Mouse (Mus musculus) bone marrow, adult 2 months (tissue): ENCODE measurements around the gene Krt76.

Source experiments
- CTCF ChIP-seq: fragments of 200-500 bp; IDR thresholded peaks from 2 replicates; pipeline ENCODE4 v1.5.1; 2011; ENCODE audit warnings: low read length, control low read depth; ENCODE audit not compliant: control insufficient read depth, insufficient read depth
- POLR2A ChIP-seq: fragments of 200-500 bp; IDR thresholded peaks from 2 replicates; pipeline ENCODE4 v1.6.1; 2011; ENCODE audit warnings: low read depth, mild to moderate bottlenecking, control low read depth, low read length, borderline replicate concordance; ENCODE audit not compliant: control insufficient read depth

DNA sequence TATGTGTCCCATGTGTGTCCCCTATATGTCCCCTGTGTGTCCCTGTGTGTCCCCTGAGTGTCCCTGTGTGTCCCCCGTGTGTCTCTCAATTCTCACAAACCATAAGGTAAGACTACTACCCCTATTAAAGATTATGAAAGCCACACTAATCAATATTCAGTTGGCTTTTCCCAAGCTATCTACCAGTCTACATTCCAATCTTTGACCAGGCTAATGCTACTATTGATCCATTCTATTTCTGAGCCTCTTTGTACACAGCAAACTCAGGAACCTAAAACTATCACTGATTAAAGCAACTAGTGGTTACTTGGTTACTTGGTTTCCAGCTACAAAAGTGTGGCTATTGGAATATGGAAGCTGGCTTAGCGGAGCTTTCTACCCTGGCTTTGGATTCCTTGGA lies 29.6 kb upstream of the Krt76 start:
- TF ChIP-seq POLR2A = no peak
- no peak for TF ChIP-seq CTCF
